Mouse (Mus musculus) frontal cortex, adult 2 months (tissue): ENCODE data around the gene Slmap. TPM values are rescaled to one million over a fixed set of nuclear protein-coding genes. Genes with fewer than 3 reads are reported as not detected.
"Not testable (repeated sequence)": the region's sequence is repeated elsewhere in the genome, so short reads cannot be mapped to it uniquely, and the experiment has no call there.

Experiments used
- DNase-seq, 2 experiments: peaks; one replicate each; pipeline ENCODE4 v3.0.0; 2022; ENCODE audit warnings: low spot score in 1 of 2; ENCODE audit errors: extremely low spot score in 1 of 2
- polyA plus RNA-seq: library from polyadenylated mRNA; depleted of rRNA; stranded (reverse); fragments of >200 nt; gene quantifications from 2 replicates; pipeline ENCODE4 v1.2.3, GENCODE M21; 2012; rRNA removed

Gene Slmap
- polyA plus RNA-seq, 1 experiment = 58.4 TPM

DNA sequence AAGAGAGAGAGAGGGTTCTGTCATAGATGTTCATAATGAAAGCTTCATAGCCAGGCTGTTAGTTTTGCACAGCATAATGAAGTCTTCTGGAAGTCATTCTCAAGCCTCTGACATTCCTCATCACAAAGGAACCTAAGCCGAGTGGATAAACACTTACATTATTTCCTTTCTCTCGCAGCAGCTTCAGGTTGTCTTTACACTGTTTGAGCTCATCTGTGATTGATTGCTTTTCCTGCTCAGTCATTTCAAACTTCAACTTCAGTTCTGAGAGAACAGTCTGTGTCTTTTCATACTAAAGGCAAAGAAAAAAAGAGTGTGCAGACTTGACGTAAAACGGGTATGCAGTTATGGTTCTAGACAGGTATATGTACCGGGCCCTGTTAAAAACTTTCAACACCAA lies 116.8 kb downstream of the Slmap start:
- DNase-seq = no peak

DNA sequence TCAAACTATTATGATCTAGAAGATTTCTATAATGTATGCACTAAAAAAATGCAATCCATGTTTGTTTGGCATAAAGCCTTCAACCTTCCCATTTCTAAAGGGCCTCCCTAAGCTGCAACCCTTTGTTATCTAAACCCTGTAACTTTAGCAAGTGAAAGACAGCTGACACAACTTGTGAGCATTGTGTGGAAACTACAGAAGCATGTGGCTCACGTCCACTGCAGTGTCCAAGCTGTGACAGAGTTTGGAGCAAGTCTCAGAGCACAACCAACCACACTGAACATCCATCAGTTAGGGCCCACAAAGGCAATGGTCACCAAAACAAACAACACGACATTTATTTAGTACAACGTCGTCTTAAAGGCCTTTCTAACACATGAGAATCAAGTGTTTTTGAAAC lies 117.6 kb downstream of the Slmap start:
- DNase-seq = no peak

DNA sequence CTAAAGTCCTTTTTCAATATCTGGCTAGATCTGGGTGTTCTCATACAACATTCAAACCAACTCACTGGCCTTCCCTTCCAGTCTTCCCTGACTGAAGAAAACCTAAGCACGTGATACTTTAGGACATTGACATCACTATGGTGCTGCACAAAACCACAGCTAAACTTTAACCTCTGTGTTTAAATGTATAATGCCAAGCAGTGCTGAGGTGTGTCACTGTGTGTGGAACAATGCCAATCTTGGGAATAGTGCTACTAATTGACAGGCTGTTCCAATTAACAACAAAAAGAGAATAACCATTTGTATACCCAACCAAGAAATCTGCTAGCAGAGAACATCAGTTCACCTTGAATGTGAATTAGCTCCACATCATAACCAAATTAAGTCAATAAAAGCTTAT lies 121.2 kb downstream of the Slmap start:
- no peak for DNase-seq

DNA sequence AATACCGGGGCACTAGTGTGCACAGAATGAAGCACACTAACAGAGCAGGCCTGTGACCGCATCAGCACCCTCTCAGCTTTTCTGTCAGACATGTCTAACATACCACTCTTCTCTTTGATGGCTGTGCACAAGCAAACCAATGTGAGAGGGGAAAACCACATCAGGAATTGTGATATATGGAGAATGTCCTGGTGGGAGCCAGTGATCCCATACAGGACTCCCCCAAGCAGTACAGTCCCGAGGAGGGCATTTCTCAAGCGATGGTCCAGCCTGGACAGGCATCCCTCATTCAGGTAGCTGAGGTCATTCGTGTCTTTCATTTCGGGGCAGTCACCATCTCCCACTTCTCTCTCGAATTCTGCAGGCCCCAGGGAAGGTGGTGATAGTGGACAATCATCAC lies 128.0 kb downstream of the Slmap start:
- no peak for DNase-seq

GRCm38 (mm10) chr14:26398508-26399160 lies 136.1 kb downstream of the Slmap start:
- DNase-seq = no peak

DNA sequence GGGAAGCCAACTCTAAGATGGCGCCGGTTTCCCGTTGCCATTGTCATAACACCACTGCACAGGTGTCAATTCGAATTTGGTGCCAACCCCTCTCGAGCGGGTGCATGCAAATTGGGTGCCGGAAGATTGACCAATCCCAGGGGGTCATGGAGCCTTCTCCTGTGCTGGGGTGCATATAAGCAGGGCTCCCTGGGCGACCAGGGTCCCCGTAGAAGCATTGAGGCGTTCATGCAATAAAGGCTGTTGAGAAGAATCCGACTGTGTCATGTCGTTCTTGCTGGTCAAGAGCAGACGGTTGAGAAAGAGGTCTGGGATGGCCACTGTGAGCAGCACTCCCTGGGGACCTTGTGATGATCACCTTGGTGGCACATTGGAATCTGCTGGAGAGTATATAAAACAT lies 142.9 kb downstream of the Slmap start:
- DNase-seq = no peak

DNA sequence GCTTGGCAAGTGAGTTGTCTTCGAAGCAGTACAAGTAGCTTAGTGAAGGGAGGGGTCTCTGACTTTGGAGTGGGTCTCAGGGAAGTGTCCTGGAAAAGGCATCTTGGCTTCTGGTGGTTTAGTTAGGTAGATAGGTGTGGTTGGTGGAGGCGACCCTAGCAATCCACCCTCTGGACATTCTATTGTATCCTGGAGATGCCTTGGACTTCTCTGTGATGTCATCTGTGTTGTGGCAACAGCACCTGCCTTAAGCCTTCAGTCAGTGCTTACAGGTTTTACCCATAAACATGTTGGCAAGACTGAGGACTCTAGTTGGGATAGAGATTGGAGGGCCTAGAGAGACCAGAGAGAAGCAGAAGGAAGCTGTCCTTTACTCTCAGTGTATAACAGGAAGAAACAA lies 145.8 kb downstream of the Slmap start:
- not testable (repeated sequence) for DNase-seq

DNA sequence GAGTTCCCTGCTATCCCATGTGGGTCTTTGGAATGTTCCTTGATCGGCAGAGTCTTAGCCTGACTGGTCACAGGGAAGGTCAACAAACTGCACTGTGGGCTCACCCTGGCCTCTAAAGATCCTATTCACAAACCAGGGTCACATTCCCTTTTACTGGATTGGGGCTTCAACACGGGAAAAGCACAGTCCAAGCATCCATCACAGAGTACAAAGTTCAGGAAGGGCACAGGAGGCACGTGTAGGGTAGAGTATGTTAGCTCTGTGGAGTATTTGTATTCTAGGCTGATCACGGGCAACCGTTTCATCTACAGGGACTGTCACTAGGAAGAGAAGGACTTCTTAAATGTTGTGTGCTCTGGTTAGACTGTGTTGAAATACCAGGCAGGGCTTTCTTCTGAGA lies 147.7 kb downstream of the Slmap start:
- not testable (repeated sequence) for DNase-seq

GRCm38 (mm10) chr14:26385659-26386058 lies 149.1 kb downstream of the Slmap start:
- DNase-seq = not testable (repeated sequence)

DNA sequence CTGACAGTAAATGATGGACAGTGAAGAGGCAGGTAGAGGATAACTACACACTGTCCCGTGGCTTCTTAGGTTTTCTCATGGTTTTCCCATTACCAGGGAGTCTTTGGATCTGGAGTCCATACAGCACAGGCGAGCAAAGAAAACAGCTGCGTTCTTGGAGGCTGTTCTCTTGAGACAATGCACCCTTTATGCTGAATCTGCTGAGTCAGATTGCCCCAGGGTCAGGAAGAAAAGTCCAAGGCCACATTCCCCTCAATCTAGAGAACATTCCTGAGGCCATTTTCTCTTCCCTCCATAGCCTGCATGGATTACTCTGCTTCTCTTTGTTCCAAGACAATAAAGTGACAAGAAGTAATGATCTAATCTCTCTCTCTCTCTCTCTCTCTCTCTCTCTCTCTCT lies 155.7 kb downstream of the Slmap start:
- DNase-seq = no peak

GRCm38 (mm10) chr14:26376652-26377051 lies 158.1 kb downstream of the Slmap start:
- DNase-seq = peak in 1 of 2 experiments; percentile 80

Other genes with a start within 250 kb of the Slmap start
- 21.9 and 23.9 TPM in 2 replicates for gene Dennd6a, start 38.9 kb upstream of the Slmap start, polyA plus RNA-seq
- 107 and 111 TPM in 2 replicates for gene Arf4, start 103.1 kb upstream of the Slmap start, polyA plus RNA-seq
- gene Pde12, start 135.0 kb upstream of the Slmap start, polyA plus RNA-seq = 4.8 and 4.9 TPM in 2 replicates
- gene Dnah12, start 158.3 kb upstream of the Slmap start, polyA plus RNA-seq = 0.04 and 0.06 TPM in 2 replicates